Mouse (Mus musculus): Measurements from ENCODE around the gene Auts2. TPM values are rescaled to one million over a fixed set of nuclear protein-coding genes. Genes with fewer than 3 reads are reported as not detected.
A peak's percentile ranks its signal among the peaks of the same experiment; 100 is the strongest.

Auts2 gene
- total and polyA plus RNA-seq, 3 experiments = 16.9 to 35.7 (median 28.1) TPM

DNA sequence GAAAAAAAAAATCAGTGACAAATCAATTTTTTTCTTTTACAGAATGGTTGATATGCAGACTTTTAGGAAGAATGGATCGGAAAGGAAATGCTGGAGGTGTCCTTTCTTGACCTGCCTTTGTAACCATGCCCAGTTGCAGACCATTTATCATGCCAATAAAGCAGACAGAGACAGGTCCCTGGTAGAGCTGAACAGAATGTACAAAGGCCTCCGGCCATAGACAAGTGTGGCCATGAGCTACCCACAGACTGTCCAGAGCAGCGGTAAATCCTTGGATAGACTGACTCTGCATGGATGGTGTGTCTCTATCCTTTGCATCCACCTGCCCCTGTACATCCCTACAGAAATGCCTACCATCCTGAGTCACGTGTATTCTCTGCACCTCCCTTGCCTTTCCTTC lies 100.2 kb downstream of the Auts2 start:
- Histone ChIP-seq H3K4me3 (no peak overlapping the region), H3K9ac (ENCODE audit: low read depth, low read length) (no peak overlapping the region), H3K27ac (no peak overlapping the region), H3K4me1 (ENCODE audit: control insufficient read depth, insufficient read depth, low read length) (peaks cover 6% of the 10 kb centered on the region), H3K36me3 (ENCODE audit: control insufficient read depth, insufficient read depth, low read length) (no peaks in the 10 kb centered on the region), H3K79me2 (replicated peaks; ENCODE audit: control insufficient read depth, insufficient read depth, low read length) (0 out of 2 replicates have a peak, but pooled peaks cover 1% of the 10 kb centered on the region), H3K27me3 (ENCODE audit: control insufficient read depth, insufficient read depth, low read length) (no peaks in the 10 kb centered on the region)
- WGBS = 67% methylated on average over 4 of the region's 4 CpGs
- intact Hi-C loops (cut with DNase I) = no loop called here
- no peak for TF ChIP-seq POLR2A (IDR thresholded peaks at IDR 0.05; ENCODE audit: insufficient read depth, low read depth, low read length)
- TF ChIP-seq EP300 (IDR thresholded peaks at IDR 0.05; ENCODE audit: insufficient read depth, low read depth, low read length) = 0 out of 2 replicates have a peak, but pooled peaks have one; percentile 15
- DNase-seq = peak in 1 of 2 experiments; percentile 10

DNA sequence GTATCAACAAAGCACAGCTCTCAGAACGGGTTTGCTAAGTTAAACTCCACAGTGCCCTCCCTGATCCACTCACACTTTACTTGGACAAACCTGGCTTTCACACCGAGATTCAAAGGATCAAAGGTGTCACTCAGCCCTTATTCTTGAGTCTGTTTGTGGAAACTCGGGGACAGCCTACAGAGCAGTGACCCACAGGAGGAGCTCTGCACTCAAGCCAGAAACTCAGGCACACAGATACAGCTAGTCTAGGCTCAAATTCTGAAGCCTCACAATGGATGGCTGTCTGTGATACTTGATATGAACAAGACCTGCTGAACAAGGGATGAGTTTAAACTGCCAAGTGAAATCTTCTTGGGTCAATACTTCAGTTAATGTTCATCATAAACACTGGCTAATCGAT lies 104.7 kb downstream of the Auts2 start:
- Histone ChIP-seq H3K36me3 (ENCODE audit: control insufficient read depth, insufficient read depth, low read length) (no peaks in the 10 kb centered on the region), H3K27me3 (ENCODE audit: control insufficient read depth, insufficient read depth, low read length) (no peaks in the 10 kb centered on the region), H3K4me3 (no peak overlapping the region), H3K4me1 (ENCODE audit: control insufficient read depth, insufficient read depth, low read length) (peaks cover 6% of the 10 kb centered on the region), H3K79me2 (replicated peaks; ENCODE audit: control insufficient read depth, insufficient read depth, low read length) (peaks cover 1% of the 10 kb centered on the region), H3K9ac (ENCODE audit: low read depth, low read length) (no peak overlapping the region), H3K27ac (no peak overlapping the region; the same call in 1 of the 2 replicates)
- 44% methylated on average over 4 of the region's 4 CpGs for WGBS
- TF ChIP-seq POLR2A (IDR thresholded peaks at IDR 0.05; ENCODE audit: insufficient read depth, low read depth, low read length) = no peak
- TF ChIP-seq CTCF (IDR thresholded peaks at IDR 0.05) = peak; percentile 52
- no peak for DNase-seq
- intact Hi-C loops (cut with DNase I) = loop anchor here (2.0 kb wide), 1 partner anchor 104 kb away; the partner anchor contains the start of gene Auts2

DNA sequence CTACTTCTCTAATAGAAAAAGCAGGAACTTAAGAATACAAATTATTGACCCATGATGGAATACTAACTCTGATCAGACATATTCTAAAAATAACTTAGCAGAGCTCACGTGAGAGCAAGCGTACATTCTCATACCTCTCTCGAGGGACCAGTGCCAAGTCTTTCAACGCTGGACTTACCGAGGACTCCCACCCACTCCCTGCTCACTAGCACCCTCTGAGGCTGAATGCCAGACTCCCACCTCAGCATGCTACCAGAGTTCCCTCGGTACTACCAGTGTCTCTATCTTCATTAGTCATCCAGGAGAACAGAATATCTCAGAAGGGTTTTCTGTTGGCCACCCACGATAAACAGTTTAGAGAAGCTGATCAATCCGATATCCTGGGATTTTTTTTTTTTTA lies 105.2 kb downstream of the Auts2 start:
- peak overlapping the region; percentile 16; the same call in 1 of the 2 replicates for H3K4me3 ChIP-seq

DNA sequence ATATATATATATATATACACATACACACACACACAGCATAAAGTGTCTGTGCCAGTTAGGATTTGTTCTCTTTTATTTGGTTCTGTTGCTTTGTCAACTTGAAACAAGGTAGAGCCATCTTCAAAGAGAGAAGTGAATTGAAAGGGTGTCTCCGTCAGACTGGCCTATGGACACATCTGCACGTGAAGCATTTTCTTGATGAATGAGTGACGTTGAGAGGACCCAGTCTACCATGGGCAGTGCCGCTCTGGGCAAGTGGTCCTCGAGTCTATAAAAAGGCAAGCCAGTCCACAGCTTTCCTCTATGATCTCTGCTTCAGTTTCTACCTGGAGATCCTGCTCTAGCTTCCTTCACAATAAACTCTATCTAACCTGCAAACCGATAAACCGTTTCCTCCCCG lies 105.7 kb downstream of the Auts2 start:
- 63% methylated on average over 8 of the region's 8 CpGs for WGBS
- no peaks in the 10 kb centered on the region for H3K36me3 ChIP-seq (ENCODE audit: control insufficient read depth, insufficient read depth, low read length)
- TF ChIP-seq POLR2A (IDR thresholded peaks at IDR 0.05; ENCODE audit: insufficient read depth, low read depth, low read length) = no peak
- no peak for TF ChIP-seq EP300 (IDR thresholded peaks at IDR 0.05; ENCODE audit: insufficient read depth, low read depth, low read length)
- no peak for TF ChIP-seq CTCF (IDR thresholded peaks at IDR 0.05)
- intact Hi-C loops (cut with DNase I) = no loop called here
- H3K4me1 ChIP-seq (ENCODE audit: control insufficient read depth, insufficient read depth, low read length) = peaks cover 4% of the 10 kb centered on the region; the same call in 1 of the 2 replicates
- H3K79me2 ChIP-seq (replicated peaks; ENCODE audit: control insufficient read depth, insufficient read depth, low read length) = peaks cover 2% of the 10 kb centered on the region
- no peaks in the 10 kb centered on the region for H3K27me3 ChIP-seq (ENCODE audit: control insufficient read depth, insufficient read depth, low read length)
- no peak overlapping the region for H3K9ac ChIP-seq (ENCODE audit: low read depth, low read length)
- H3K27ac ChIP-seq = peak overlapping the region; percentile 41
- DNase-seq = no peak
- peak overlapping the region; percentile 16 for H3K4me3 ChIP-seq

More for the DNA sequence above, 105.2 kb downstream of the Auts2 start:
- TF ChIP-seq POLR2A (IDR thresholded peaks at IDR 0.05; ENCODE audit: insufficient read depth, low read depth, low read length) = no peak
- TF ChIP-seq EP300 (IDR thresholded peaks at IDR 0.05; ENCODE audit: insufficient read depth, low read depth, low read length) = no peak
- no peak; the same call in 1 of the 2 replicates for TF ChIP-seq CTCF (IDR thresholded peaks at IDR 0.05)
- intact Hi-C loops (cut with DNase I) = loop anchor here (2.0 kb wide), 1 partner anchor 105 kb away; the partner anchor contains the start of gene Auts2
- Histone ChIP-seq H3K36me3 (ENCODE audit: control insufficient read depth, insufficient read depth, low read length) (no peaks in the 10 kb centered on the region), H3K9ac (ENCODE audit: low read depth, low read length) (no peak overlapping the region), H3K27me3 (ENCODE audit: control insufficient read depth, insufficient read depth, low read length) (no peaks in the 10 kb centered on the region), H3K27ac (peak overlapping the region; percentile 41), H3K79me2 (replicated peaks; ENCODE audit: control insufficient read depth, insufficient read depth, low read length) (peaks cover 2% of the 10 kb centered on the region), H3K4me1 (ENCODE audit: control insufficient read depth, insufficient read depth, low read length) (peaks cover 5% of the 10 kb centered on the region)
- peak in 1 of 2 experiments; percentile 20 for DNase-seq
- 23% methylated on average over 8 of the region's 8 CpGs for WGBS

DNA sequence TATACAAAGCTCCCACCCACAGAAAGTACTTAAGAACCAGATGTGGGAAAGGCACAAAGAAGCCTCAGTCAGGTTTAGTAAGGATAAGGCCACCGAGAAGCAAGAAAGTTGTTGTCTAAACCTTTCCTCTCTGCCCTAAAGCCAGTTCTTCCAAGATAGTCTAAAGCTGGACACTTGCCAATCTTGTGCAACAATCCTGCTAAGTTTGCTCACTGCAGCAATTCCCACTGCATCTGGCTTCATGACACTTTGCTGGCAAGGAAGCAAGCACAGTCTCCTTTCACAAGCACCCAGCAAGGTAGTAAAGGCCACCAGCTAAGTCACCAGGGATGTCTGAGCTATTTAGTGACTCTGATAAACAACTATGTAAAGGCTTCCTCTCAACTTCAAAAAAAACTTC lies 106.2 kb downstream of the Auts2 start:
- no peaks in the 10 kb centered on the region for H3K27me3 ChIP-seq (ENCODE audit: control insufficient read depth, insufficient read depth, low read length)
- intact Hi-C loops (cut with DNase I) = no loop called here
- WGBS = 3% methylated on average over 1 of the region's 1 CpGs

DNA sequence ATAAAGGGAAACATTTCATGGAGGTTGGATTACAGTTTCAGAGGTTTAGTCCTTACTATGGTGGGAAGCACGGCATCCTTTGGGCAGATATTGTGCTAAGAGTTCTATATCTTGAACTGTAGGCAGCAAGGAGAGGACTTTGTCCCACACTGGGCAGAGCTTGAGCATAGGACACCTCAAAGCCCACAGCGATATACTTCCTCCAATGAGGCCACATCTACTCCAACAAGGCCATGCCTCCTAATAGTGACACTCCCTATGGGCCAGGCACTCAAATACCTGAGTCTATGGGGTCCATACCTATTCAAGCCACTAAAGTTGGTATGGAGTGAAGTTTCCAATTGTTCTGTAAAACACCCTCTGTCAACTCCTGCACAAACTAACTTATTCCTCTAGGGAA lies 106.7 kb downstream of the Auts2 start:
- 99% methylated on average over 2 of the region's 2 CpGs for WGBS
- Histone ChIP-seq H3K36me3 (ENCODE audit: control insufficient read depth, insufficient read depth, low read length) (no peaks in the 10 kb centered on the region), H3K79me2 (replicated peaks; ENCODE audit: control insufficient read depth, insufficient read depth, low read length) (peaks cover 1% of the 10 kb centered on the region), H3K27ac (no peak overlapping the region), H3K4me1 (ENCODE audit: control insufficient read depth, insufficient read depth, low read length) (peaks cover 2% of the 10 kb centered on the region; the same call in 1 of the 2 replicates), H3K9ac (ENCODE audit: low read depth, low read length) (no peak overlapping the region), H3K27me3 (ENCODE audit: control insufficient read depth, insufficient read depth, low read length) (no peaks in the 10 kb centered on the region), H3K4me3 (no peak overlapping the region)
- no peak for DNase-seq
- intact Hi-C loops (cut with DNase I) = no loop called here
- TF ChIP-seq POLR2A (IDR thresholded peaks at IDR 0.05; ENCODE audit: insufficient read depth, low read depth, low read length) (no peak), CTCF (IDR thresholded peaks at IDR 0.05) (no peak), EP300 (IDR thresholded peaks at IDR 0.05; ENCODE audit: insufficient read depth, low read depth, low read length) (no peak)

More for the DNA sequence above, 106.2 kb downstream of the Auts2 start:
- Histone ChIP-seq H3K79me2 (replicated peaks; ENCODE audit: control insufficient read depth, insufficient read depth, low read length) (peaks cover 1% of the 10 kb centered on the region), H3K4me3 (no peak overlapping the region), H3K4me1 (ENCODE audit: control insufficient read depth, insufficient read depth, low read length) (peaks cover 2% of the 10 kb centered on the region; the same call in 1 of the 2 replicates), H3K9ac (ENCODE audit: low read depth, low read length) (no peak overlapping the region), H3K27ac (no peak overlapping the region), H3K36me3 (ENCODE audit: control insufficient read depth, insufficient read depth, low read length) (no peaks in the 10 kb centered on the region)
- TF ChIP-seq POLR2A (IDR thresholded peaks at IDR 0.05; ENCODE audit: insufficient read depth, low read depth, low read length) (no peak), EP300 (IDR thresholded peaks at IDR 0.05; ENCODE audit: insufficient read depth, low read depth, low read length) (no peak), CTCF (IDR thresholded peaks at IDR 0.05) (no peak)
- DNase-seq = peak; percentile 26 to 45

All from heart, adult 2 months (tissue).